10 mouse cellular contexts compared by ENCODE assay signal in the genomic region with DNA sequence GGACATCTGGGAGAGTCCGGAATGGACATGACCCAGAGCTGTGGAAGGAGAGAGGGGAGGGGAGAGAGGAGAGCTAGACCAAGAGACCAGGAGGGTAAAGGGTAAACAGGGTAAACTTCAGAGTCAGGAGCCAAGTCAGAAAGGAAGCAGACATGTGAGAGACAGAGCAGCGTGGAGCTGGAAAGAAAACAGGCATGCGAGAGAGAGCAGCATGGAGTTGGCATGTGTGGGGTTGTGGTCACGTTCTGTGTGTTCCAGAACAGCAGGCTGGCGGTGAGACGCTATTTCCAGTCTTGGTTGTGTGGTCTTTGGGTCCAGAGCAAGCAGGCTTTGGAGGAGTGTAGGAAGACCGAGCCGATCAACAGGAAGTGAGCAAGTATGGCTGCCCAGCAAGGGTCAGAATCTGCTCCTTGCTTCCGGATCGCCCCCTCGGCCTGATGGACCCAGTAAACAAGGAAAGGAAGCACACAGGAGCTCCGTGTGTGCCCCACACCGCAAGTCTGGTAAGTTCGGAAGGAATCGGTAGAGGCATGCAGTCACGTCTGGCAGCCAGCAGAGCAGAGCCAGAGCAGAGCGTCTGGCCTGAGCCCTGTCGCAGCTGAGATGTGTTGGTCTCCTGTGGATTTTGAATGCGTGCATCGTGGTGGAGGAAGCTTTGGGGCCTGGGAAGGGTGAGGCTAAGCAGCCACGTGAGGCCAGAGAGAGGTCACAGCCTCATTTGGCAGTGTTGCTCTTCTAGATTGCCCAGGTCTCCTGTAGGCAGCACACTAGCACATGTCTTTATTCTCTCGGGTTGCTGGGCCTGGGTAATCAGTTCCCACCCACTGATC. TPM values are rescaled to one million over a fixed set of nuclear protein-coding genes. Genes with fewer than 3 reads are reported as not detected.
DNase-seq lines count a peak whose midpoint lies in the region; ATAC-seq and TF ChIP-seq lines count a peak whose summit lies in the region.
"Had no signal": no experiment of that assay in that cellular context is flagged by ENCODE, and none has a peak within 500 bp of the region (broad histone marks: within the 10 kb centered on the region; RNA-seq: fewer than 3 reads in every experiment).

No protein-coding gene starts in this region.

- H3K36me3 ChIP-seq in heart, embryonic 16.5 days (ENCODE audit: control insufficient read depth, insufficient read depth) = no peaks in the 10 kb centered on the region
- H3K36me3 ChIP-seq in limb, embryonic 14.5 days (ENCODE audit: control insufficient read depth, insufficient read depth, low read length) = no peaks in the 10 kb centered on the region

- peak overlapping the region; percentile 71 for H3K27ac ChIP-seq in heart, embryonic 16.5 days (ENCODE audit: low read length)
- no peak overlapping the region for H3K27ac ChIP-seq in limb, embryonic 14.5 days (replicated peaks; ENCODE audit: low read depth, low read length)

- peak; percentile 96 for DNase-seq in heart, adult 11 months
- no peak for DNase-seq in heart, postnatal 25 days (ENCODE audit: low spot score)
- peak; percentile 66 for DNase-seq in adipocyte (ENCODE audit: low spot score)
- DNase-seq in limb, embryonic 14.5 days (ENCODE audit: low spot score) = no peak
- no peak for DNase-seq in urinary bladder, postnatal 4 days (ENCODE audit: low spot score in 2 of 2)
- DNase-seq in layer of hippocampus, adult 9-11 months = no peak
- no peak for DNase-seq in natural killer cell, adult 2 months (ENCODE audit: low spot score in 2 of 2)
- DNase-seq: adrenal gland, postnatal 36 days had no signal

- peak overlapping the region; percentile 29; the same call in 1 of the 2 replicates for H3K4me2 ChIP-seq in heart, embryonic 16.5 days (ENCODE audit: low read depth, low read length)
- no peak overlapping the region for H3K4me2 ChIP-seq in limb, embryonic 14.5 days (replicated peaks; ENCODE audit: low read depth, low read length, severe bottlenecking)

- H3K4me1 ChIP-seq in heart, embryonic 16.5 days (ENCODE audit: control insufficient read depth, insufficient read depth, low read length) = peaks cover 18% of the 10 kb centered on the region
- peaks cover 12% of the 10 kb centered on the region; the same call in 1 of the 2 replicates for H3K4me1 ChIP-seq in limb, embryonic 14.5 days (ENCODE audit: control insufficient read depth, insufficient read depth, low read length)

- H3K4me3 ChIP-seq in heart, embryonic 16.5 days (ENCODE audit: low read length) = no peak overlapping the region
- no peak overlapping the region for H3K4me3 ChIP-seq in limb, embryonic 14.5 days (replicated peaks; ENCODE audit: low read length)

- ATAC-seq in heart, embryonic 16.5 days (replicated peaks; ENCODE audit: extremely low read depth, insufficient read depth, low FRiP score) = no peak
- no peak for ATAC-seq in limb, embryonic 14.5 days (ENCODE audit: low FRiP score, low read depth)

- no peaks in the 10 kb centered on the region for H3K9me3 ChIP-seq in heart, embryonic 16.5 days (replicated peaks; ENCODE audit: control insufficient read depth, low read length)
- no peaks in the 10 kb centered on the region for H3K9me3 ChIP-seq in limb, embryonic 14.5 days (ENCODE audit: control insufficient read depth, low read length)

- WGBS in heart, embryonic 16.5 days = 46% methylated on average over 22 of the region's 22 CpGs
- WGBS in limb, embryonic 14.5 days = 54% methylated on average over 22 of the region's 22 CpGs

- no peak for TF ChIP-seq POLR2A in limb, embryonic 14.5 days (IDR thresholded peaks at IDR 0.05; ENCODE audit: borderline replicate concordance, extremely low read depth, insufficient read depth, insufficient read length)

- intact Hi-C loops in heart, postnatal 25 days (cut with DNase I) = no loop called here

- H3K9ac ChIP-seq in heart, embryonic 16.5 days (ENCODE audit: low read length) = peak overlapping the region; percentile 37; the same call in 1 of the 2 replicates
- H3K9ac ChIP-seq in limb, embryonic 14.5 days (ENCODE audit: low read depth, low read length, severe bottlenecking) = 0 out of 2 replicates have a peak overlapping the region, but pooled peaks have one; percentile 12

- no peaks in the 10 kb centered on the region for H3K27me3 ChIP-seq in heart, embryonic 16.5 days (ENCODE audit: control insufficient read depth, insufficient read depth, low read length)
- H3K27me3 ChIP-seq in limb, embryonic 14.5 days (ENCODE audit: control insufficient read depth, insufficient read depth, low read length) = no peaks in the 10 kb centered on the region
- H3K27me3 ChIP-seq: CH12.LX had no signal

RNA-seq across cellular contexts. Expression of a gene that starts 4.5 kb away (rescaled TPM):
- 100 to 1,000 TPM; 683 to 734 TPM for total RNA-seq in heart, postnatal 25 days (2021)
- polyA plus RNA-seq in heart, embryonic 16.5 days (2015; fragmentation: Nextera tagmentation; extraction: Ambion mirVana) = 604 and 609 TPM in 2 replicates
- 252 and 318 TPM in 2 replicates for polyA plus RNA-seq in limb, embryonic 14.5 days (2012; rRNA removed)
- polyA plus RNA-seq in limb, embryonic 14.5 days (2014; fragmentation: Nextera tagmentation; extraction: Ambion mirVana) = 325 and 348 TPM in 2 replicates

RNA-seq across cellular contexts. Expression of a gene that starts 19.9 kb away (rescaled TPM):
- total RNA-seq in heart, postnatal 25 days (2021) = 100 to 1,000 TPM; 203 to 204 TPM
- polyA plus RNA-seq in heart, embryonic 16.5 days (2015; fragmentation: Nextera tagmentation; extraction: Ambion mirVana) = 340 and 355 TPM in 2 replicates
- 175 and 178 TPM in 2 replicates for polyA plus RNA-seq in limb, embryonic 14.5 days (2012; rRNA removed)
- polyA plus RNA-seq in limb, embryonic 14.5 days (2014; fragmentation: Nextera tagmentation; extraction: Ambion mirVana) = 255 and 258 TPM in 2 replicates

RNA-seq across cellular contexts. Expression of a gene that starts 19.9 kb away (rescaled TPM):
- 1 to 10 TPM in 1 of 2 experiments, under 1 TPM in 1; 0.70 to 1.4 TPM for total RNA-seq in heart, postnatal 25 days (2021)
- polyA plus RNA-seq in heart, embryonic 16.5 days (2015; fragmentation: Nextera tagmentation; extraction: Ambion mirVana) = 8.1 and 9.4 TPM in 2 replicates
- 12.8 and 15.3 TPM in 2 replicates for polyA plus RNA-seq in limb, embryonic 14.5 days (2012; rRNA removed)
- 11.9 and 14.1 TPM in 2 replicates for polyA plus RNA-seq in limb, embryonic 14.5 days (2014; fragmentation: Nextera tagmentation; extraction: Ambion mirVana)

RNA-seq across cellular contexts. Expression of a gene that starts 19.9 kb away (rescaled TPM):
- total RNA-seq in heart, postnatal 25 days (2021) = 10 to 100 TPM; 32.0 to 33.3 TPM
- 44.1 and 47.8 TPM in 2 replicates for polyA plus RNA-seq in heart, embryonic 16.5 days (2015; fragmentation: Nextera tagmentation; extraction: Ambion mirVana)
- 101 and 118 TPM in 2 replicates for polyA plus RNA-seq in limb, embryonic 14.5 days (2012; rRNA removed)
- 59.3 and 60.1 TPM in 2 replicates for polyA plus RNA-seq in limb, embryonic 14.5 days (2014; fragmentation: Nextera tagmentation; extraction: Ambion mirVana)

RNA-seq across cellular contexts. Expression of a gene that starts 21.4 kb away (rescaled TPM):
- total RNA-seq in heart, postnatal 25 days (2021) = 10 to 100 TPM; 21.5 to 25.4 TPM
- 13.6 and 15.7 TPM in 2 replicates for polyA plus RNA-seq in heart, embryonic 16.5 days (2015; fragmentation: Nextera tagmentation; extraction: Ambion mirVana)
- 27.5 and 29.5 TPM in 2 replicates for polyA plus RNA-seq in limb, embryonic 14.5 days (2012; rRNA removed)
- 5.2 and 6.4 TPM in 2 replicates for polyA plus RNA-seq in limb, embryonic 14.5 days (2014; fragmentation: Nextera tagmentation; extraction: Ambion mirVana)

Comparison
In these comparisons a context has a peak if more than half of its experiments do, and no peak if none do; other contexts are left out.
1. DNase-seq: peak in heart, adult 11 months (single experiment) and adipocyte (single experiment); none in heart, postnatal 25 days (single experiment), limb, embryonic 14.5 days (single experiment), urinary bladder, postnatal 4 days (0 of 2), layer of hippocampus, adult 9-11 months (single experiment) and natural killer cell, adult 2 months (0 of 2).